Mouse (Mus musculus) ovary, postnatal 10 days (tissue): ENCODE data around the gene Igsf21.

Experiments
- DNase-seq: peaks from one replicate; pipeline ENCODE4 v3.0.0; 2022; ENCODE audit warnings: low spot score

Igsf21 gene

GRCm38 (mm10) chr4:140246180-140247005, at the start of gene Igsf21:
Gene Igsf21 (minus strand): TSS chr4:140246784.
- no peak for DNase-seq

GRCm38 (mm10) chr4:140285726-140286316, 39.2 kb upstream of the Igsf21 start:
- no peak for DNase-seq

DNA sequence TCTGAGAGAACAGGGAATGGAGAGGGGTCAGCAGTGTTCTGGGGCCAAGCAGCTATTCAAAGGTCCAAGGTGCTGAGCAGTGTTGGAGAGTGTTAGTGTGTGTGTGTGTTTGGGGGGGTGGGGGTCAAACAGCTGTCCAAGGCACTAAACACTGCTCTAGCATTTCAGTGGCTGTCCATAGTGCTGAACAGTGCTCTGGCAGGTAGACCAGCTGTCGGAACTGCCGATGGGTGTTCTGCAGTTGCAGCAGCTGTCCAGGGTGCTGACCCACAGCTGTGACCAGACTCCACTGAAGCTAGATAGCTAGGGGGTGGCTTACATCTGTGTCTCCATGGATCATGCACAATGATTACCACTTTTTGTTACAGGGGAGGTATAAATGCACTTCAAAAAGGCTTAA, 36.8 kb upstream of the Igsf21 start:
- peak; percentile 6 for DNase-seq

DNA sequence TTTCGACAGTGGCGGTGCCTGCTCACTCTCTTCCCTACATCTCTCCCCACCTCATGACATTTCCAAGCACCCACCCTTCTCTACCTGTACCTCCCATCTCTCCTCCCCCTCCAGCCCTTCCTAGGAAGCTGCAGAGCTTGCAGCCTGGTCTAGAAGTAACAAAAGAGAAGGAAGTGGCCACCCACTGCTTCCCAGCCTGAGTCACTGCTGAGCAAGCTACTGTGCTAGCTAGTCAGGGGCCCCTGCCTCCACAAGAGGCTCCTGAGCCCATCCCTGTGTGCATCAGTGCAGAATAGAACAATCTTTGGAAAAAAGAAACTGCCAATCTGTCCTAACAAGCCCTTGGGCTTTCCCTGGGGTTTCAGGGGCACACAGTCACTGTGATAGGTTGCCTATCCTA, 31.7 kb upstream of the Igsf21 start:
- DNase-seq, result no peak

- DNase-seq, result no peak
These were observed 25.3 kb upstream of the Igsf21 start for GRCm38 (mm10) chr4:140271913-140272312.

- DNase-seq, result no peak
These were observed 23.9 kb upstream of the Igsf21 start for GRCm38 (mm10) chr4:140270451-140270850.

- no peak for DNase-seq
These were observed 22.7 kb upstream of the Igsf21 start for GRCm38 (mm10) chr4:140269184-140269840.

DNA sequence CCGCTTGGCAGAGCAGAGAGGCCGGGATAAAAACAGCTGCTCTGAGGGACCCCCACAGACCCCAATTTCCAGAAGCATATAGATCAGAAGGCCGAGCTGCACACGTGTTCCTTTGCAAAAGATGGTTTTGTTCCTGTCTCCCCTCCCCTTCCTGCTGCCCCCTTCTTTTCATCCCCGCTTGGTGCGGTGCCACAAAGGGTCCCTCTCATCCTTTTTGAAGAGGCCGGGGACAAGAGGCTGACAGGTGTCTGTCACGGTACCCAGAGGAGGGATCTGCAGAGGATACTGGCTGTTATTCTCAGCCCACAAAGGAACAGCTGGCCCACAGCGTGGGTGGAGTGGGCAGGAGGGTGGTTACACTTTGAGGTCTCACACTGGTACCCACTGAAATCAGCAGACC, 21.3 kb upstream of the Igsf21 start:
- DNase-seq, result no peak

- no peak for DNase-seq
These were observed 20.5 kb upstream of the Igsf21 start for GRCm38 (mm10) chr4:140267086-140267485.

- peak; percentile 10 for DNase-seq
These were observed 12.4 kb upstream of the Igsf21 start for GRCm38 (mm10) chr4:140258968-140259367.

DNA sequence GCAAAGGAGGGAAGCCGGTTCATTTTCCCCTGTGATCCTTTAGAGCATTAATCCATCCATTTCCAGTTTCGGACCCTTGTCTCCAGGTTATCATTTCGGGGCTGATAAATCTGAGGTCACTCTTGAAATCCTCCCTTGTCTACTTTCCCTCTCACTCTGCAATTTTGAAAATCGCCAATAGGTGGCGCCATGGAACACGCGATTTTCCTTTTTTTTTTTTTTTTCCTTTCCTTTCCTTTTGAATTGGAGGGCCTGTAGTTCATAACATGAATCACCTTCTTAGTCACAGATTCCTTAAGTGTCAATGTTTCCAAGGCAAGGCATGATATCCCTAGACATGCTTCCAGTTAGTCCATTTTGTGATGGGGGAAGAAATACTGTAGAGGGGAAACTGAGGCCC, 5.8 kb upstream of the Igsf21 start:
- DNase-seq, result no peak

GRCm38 (mm10) chr4:140249011-140249744, 2.6 kb upstream of the Igsf21 start:
- peak; percentile 10 for DNase-seq

GRCm38 (mm10) chr4:140248396-140248795, 1.8 kb upstream of the Igsf21 start:
- DNase-seq, result no peak

- no peak for DNase-seq
These were observed 721 bp upstream of the Igsf21 start for GRCm38 (mm10) chr4:140247006-140248003.

GRCm38 (mm10) chr4:140245286-140246179, 1.1 kb downstream of the Igsf21 start:
- no peak for DNase-seq

DNA sequence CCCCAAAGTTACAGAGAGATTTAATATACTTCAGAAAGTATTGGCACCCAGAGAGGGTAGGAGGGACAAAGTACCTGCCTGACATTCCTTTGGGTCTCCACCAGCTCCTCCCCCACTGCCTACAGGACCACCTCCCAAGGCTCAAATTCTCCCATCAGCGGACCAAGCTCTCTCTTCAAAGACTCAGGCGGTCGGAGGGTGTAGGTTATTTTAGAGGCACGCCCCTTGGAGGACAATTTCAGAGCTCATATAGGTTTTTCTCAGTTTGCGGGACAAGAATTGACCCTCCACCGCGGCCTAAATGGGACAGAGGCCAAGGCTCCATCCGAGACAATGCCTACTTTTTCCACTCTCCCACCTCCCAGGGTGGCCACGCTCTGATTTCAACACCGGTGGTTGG, 1.7 kb downstream of the Igsf21 start:
- no peak for DNase-seq

GRCm38 (mm10) chr4:140244161-140244813, 2.3 kb downstream of the Igsf21 start:
- DNase-seq, result no peak

DNA sequence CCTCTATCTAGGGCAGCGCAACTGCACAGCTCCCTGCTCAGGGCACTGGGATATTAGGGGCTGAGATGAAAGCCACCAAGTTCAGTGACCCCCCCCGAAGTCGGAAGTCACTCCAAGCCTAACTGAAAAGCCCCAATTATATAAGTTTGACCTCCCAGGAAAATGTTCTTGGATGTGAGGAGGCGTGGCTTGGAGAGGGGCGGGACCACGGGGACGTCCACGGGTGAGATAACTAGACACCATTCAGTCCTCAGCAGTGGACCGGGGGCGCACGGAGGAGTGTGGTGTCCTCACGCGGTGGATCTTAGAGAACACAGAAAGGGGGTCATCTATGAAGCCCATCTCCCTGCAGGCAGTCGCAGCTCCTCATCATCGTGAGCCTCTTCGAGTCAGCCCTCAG, 3.4 kb downstream of the Igsf21 start:
- DNase-seq, result no peak

GRCm38 (mm10) chr4:140242291-140242690, 4.3 kb downstream of the Igsf21 start:
- no peak for DNase-seq

- DNase-seq, result no peak
These were observed 9.3 kb downstream of the Igsf21 start for GRCm38 (mm10) chr4:140237305-140237741.
